Mouse (Mus musculus): Measurements from ENCODE around the gene Platr17.
"Not testable (repeated sequence)": the region's sequence is repeated elsewhere in the genome, so short reads cannot be mapped to it uniquely, and the experiment has no call there.

Gene Platr17

GRCm38 (mm10) chr17:33940206-33940805 is 35.4 kb downstream of the Platr17 start, which contains the start of the genes Pfdn6 and Wdr46:
Gene Pfdn6, minus strand, starts transcription at chr17:33940343.
Gene Wdr46, plus strand, starts transcription at chr17:33940660.
- in situ Hi-C loops (cut with MboI, MseI), result no loop called here

- in situ Hi-C loops (cut with MboI, MseI), result no loop called here
Measured at GRCm38 (mm10) chr17:33940981-33941380, 36.0 kb downstream of the Platr17 start.

GRCm38 (mm10) chr17:33941381-33941780 is 36.4 kb downstream of the Platr17 start:
- in situ Hi-C loops (cut with MboI, MseI), result no loop called here

- in situ Hi-C loops (cut with MboI, MseI), result no loop called here
Measured at GRCm38 (mm10) chr17:33943454-33943853, 38.5 kb downstream of the Platr17 start.

GRCm38 (mm10) chr17:33947430-33948089 is 42.6 kb downstream of the Platr17 start:
- in situ Hi-C loops (cut with MboI, MseI), result no loop called here

- in situ Hi-C loops (cut with MboI, MseI), result no loop called here
Measured at GRCm38 (mm10) chr17:33948090-33948904, 43.4 kb downstream of the Platr17 start.

- in situ Hi-C loops (cut with MboI, MseI), result no loop called here
Measured at GRCm38 (mm10) chr17:33948905-33949537, 44.1 kb downstream of the Platr17 start.

- in situ Hi-C loops (cut with MboI, MseI), result no loop called here
Measured at GRCm38 (mm10) chr17:33950131-33950625, 45.2 kb downstream of the Platr17 start.

- in situ Hi-C loops (cut with MboI, MseI), result no loop called here
Measured at GRCm38 (mm10) chr17:33951021-33951946, 46.3 kb downstream of the Platr17 start, which contains the start of gene B3galt4. Gene B3galt4, minus strand, starts transcription at chr17:33951488.

GRCm38 (mm10) chr17:33952015-33952414 is 47.1 kb downstream of the Platr17 start:
- in situ Hi-C loops (cut with MboI, MseI), result not testable (repeated sequence)

GRCm38 (mm10) chr17:33952879-33953278 is 47.9 kb downstream of the Platr17 start:
- in situ Hi-C loops (cut with MboI, MseI), result no loop called here

GRCm38 (mm10) chr17:33953310-33953709 is 48.4 kb downstream of the Platr17 start:
- in situ Hi-C loops (cut with MboI, MseI), result no loop called here

- in situ Hi-C loops (cut with MboI, MseI), result no loop called here
Measured at GRCm38 (mm10) chr17:33953961-33954565, 49.1 kb downstream of the Platr17 start.

- in situ Hi-C loops (cut with MboI, MseI), result no loop called here
Measured at GRCm38 (mm10) chr17:33954646-33955554, 50.0 kb downstream of the Platr17 start.

GRCm38 (mm10) chr17:33955555-33956214 is 50.8 kb downstream of the Platr17 start, which contains the start of the genes Vps52 and Rps18:
Gene Vps52, plus strand, starts transcription at chr17:33955812.
Gene Rps18, minus strand, starts transcription at chr17:33956001.
- in situ Hi-C loops (cut with MboI, MseI), result no loop called here

Measured in T-helper 1 cell (primary cell).